ENCODE assay signal across 30 mouse cellular contexts in the genomic region with DNA sequence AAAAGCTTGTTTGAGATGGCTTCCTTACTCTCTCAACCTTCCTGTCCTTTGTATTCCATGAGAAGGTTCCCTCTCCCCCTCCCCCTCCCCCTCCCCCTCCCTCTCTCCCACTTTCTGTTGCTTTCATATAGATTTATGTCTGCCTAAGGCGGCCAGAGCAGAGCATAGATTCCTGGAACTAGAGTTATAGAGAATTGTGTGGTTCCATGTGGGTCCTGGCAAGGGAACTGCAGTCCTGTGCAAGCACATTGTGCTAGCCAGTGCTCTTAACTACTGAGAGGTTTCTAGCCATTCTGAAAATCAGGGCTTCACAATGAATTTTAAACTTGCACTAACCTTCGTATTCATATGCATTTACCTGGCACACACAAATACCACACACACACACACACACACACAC.
"Had no signal": no experiment of that assay in that cellular context is flagged by ENCODE, and none has a peak within 500 bp of the region (broad histone marks: within the 10 kb centered on the region; RNA-seq: fewer than 3 reads in every experiment).

No protein-coding gene starts in this region.

- H3K9me3 ChIP-seq: limb, embryonic 10.5 days; limb, embryonic 12.5 days; limb, embryonic 13.5 days; limb, embryonic 15.5 days; liver, embryonic 12.5 days; liver, embryonic 13.5 days; liver, embryonic 15.5 days; lung, embryonic 15.5 days; megakaryocyte, embryonic 14.5 days; midbrain, embryonic 10.5 days; midbrain, embryonic 12.5 days; midbrain, embryonic 13.5 days; midbrain, embryonic 15.5 days; neural tube, embryonic 12.5 days had no signal

- H3K27ac ChIP-seq: left cerebral cortex, adult 2 months; limb, embryonic 10.5 days; limb, embryonic 12.5 days; limb, embryonic 13.5 days; limb, embryonic 15.5 days; liver, embryonic 12.5 days; liver, embryonic 13.5 days; liver, embryonic 14.5 days; liver, embryonic 15.5 days; lung, embryonic 15.5 days; macrophage; midbrain, embryonic 10.5 days; midbrain, embryonic 12.5 days; neural tube, embryonic 12.5 days had no signal

- H3K4me3 ChIP-seq: left cerebral cortex, adult 2 months; limb, embryonic 10.5 days; limb, embryonic 12.5 days; limb, embryonic 13.5 days; limb, embryonic 15.5 days; liver, embryonic 12.5 days; liver, embryonic 13.5 days; liver, embryonic 15.5 days; lung, embryonic 15.5 days; megakaryocyte, embryonic 14.5 days; midbrain, embryonic 10.5 days; midbrain, embryonic 12.5 days; midbrain, embryonic 13.5 days; midbrain, embryonic 15.5 days; myocyte; neural tube, embryonic 12.5 days had no signal

- ATAC-seq: liver, embryonic 12.5 days; liver, postnatal 0 days; lung, postnatal 0 days; midbrain, embryonic 13.5 days; midbrain, embryonic 15.5 days had no signal

- H3K36me3 ChIP-seq: limb, embryonic 10.5 days; limb, embryonic 12.5 days; limb, embryonic 13.5 days; limb, embryonic 15.5 days; liver, embryonic 12.5 days; liver, embryonic 13.5 days; liver, embryonic 15.5 days; lung, embryonic 15.5 days; midbrain, embryonic 10.5 days; midbrain, embryonic 12.5 days; midbrain, embryonic 13.5 days; midbrain, embryonic 15.5 days; neural tube, embryonic 12.5 days had no signal

- H3K27me3 ChIP-seq: limb, embryonic 12.5 days; limb, embryonic 13.5 days; limb, embryonic 15.5 days; liver, embryonic 12.5 days; liver, embryonic 13.5 days; liver, embryonic 15.5 days; lung, embryonic 15.5 days; megakaryocyte, embryonic 14.5 days; midbrain, embryonic 12.5 days; midbrain, embryonic 15.5 days; neural tube, embryonic 12.5 days had no signal

- H3K9ac ChIP-seq: limb, embryonic 12.5 days; limb, embryonic 13.5 days; limb, embryonic 15.5 days; liver, embryonic 12.5 days; liver, embryonic 13.5 days; liver, embryonic 14.5 days; liver, embryonic 15.5 days; liver, postnatal 0 days; lung, embryonic 14.5 days; lung, embryonic 15.5 days; midbrain, embryonic 12.5 days; midbrain, embryonic 13.5 days; midbrain, embryonic 15.5 days; neural tube, embryonic 12.5 days had no signal

- H3K4me2 ChIP-seq: limb, embryonic 12.5 days; limb, embryonic 13.5 days; limb, embryonic 15.5 days; liver, embryonic 11.5 days; liver, embryonic 12.5 days; liver, embryonic 13.5 days; liver, embryonic 15.5 days; lung, embryonic 14.5 days; lung, embryonic 15.5 days; midbrain, embryonic 12.5 days; midbrain, embryonic 13.5 days; midbrain, embryonic 15.5 days; neural tube, embryonic 12.5 days had no signal

- DNase-seq: left cerebral cortex, postnatal 4 days; liver; liver, embryonic 13.5 days; liver, postnatal 0 days; lung, adult 18-20 months; lung, adult 2 months; lung, embryonic 14.5 days; lung, postnatal 10 days; lung, postnatal 14 days; lung, postnatal 36 days; lung, postnatal 4 days had no signal

- H3K4me1 ChIP-seq: limb, embryonic 12.5 days; limb, embryonic 13.5 days; limb, embryonic 15.5 days; liver, embryonic 12.5 days; liver, embryonic 13.5 days; liver, embryonic 15.5 days; lung, embryonic 15.5 days; megakaryocyte, embryonic 14.5 days had no signal
